Mouse (Mus musculus) CH12.LX (cell line): ENCODE measurements at regions not wholly inside any gene's neighbourhood (a gene's known extent, or its start where the extent isn't known, plus 50 kb on each side); places are given as distances from the start of the nearest gene placed in this dataset.

Experiments used
- DNase-seq: peaks from one replicate; pipeline ENCODE4 v3.0.0-alpha.2; 2013; ENCODE audit errors: extremely low read depth
- H3K27ac ChIP-seq: 2 replicates; pipeline ENCODE4 v1.5.1; 2012; ENCODE audit warnings: low read depth, mild to moderate bottlenecking, control low read depth, moderate library complexity; ENCODE audit not compliant: insufficient read depth
- H3K27me3 ChIP-seq: replicated peaks from 2 replicates; pipeline ENCODE3; 2012; ENCODE audit warnings: inconsistent platforms
- H3K36me3 ChIP-seq, 2 experiments: replicated peaks in 1 of 2; 2 replicates each; pipeline versions ENCODE3 to v1.6.1; 2012; ENCODE audit warnings: inconsistent platforms in 1 of 2, low read length in 1 of 2, mild to moderate bottlenecking in 1 of 2, mixed read lengths in 1 of 2, moderate library complexity in 1 of 2; ENCODE audit not compliant: control insufficient read depth in 1 of 2, insufficient read depth in 1 of 2
- H3K4me1 ChIP-seq, 2 experiments: 2 replicates each; pipeline ENCODE4 v1.6.1; 2012; ENCODE audit warnings: inconsistent platforms in 1 of 2, moderate library complexity in 1 of 2; ENCODE audit not compliant: insufficient read depth in 2 of 2, control insufficient read depth in 1 of 2
- H3K4me2 ChIP-seq: 2 replicates; pipeline ENCODE4 v1.6.1; 2012; ENCODE audit warnings: low read depth, mild to moderate bottlenecking, control low read depth; ENCODE audit not compliant: poor library complexity, insufficient read depth, severe bottlenecking
- H3K4me3 ChIP-seq, 3 experiments: fragments of 150-350 bp in 1 of 3; sonication (generic) in 1 of 3; replicated peaks in 1 of 3; 2 replicates each; pipeline versions ENCODE3 to v1.5.1; 2011 to 2012; ENCODE audit warnings: low read depth in 2 of 3, low read length in 2 of 3, mild to moderate bottlenecking in 2 of 3, moderate library complexity in 2 of 3, control low read depth in 1 of 3, improper control_type of control experiment in 1 of 3, inconsistent platforms in 1 of 3, mixed read lengths in 1 of 3; ENCODE audit not compliant: poor library complexity in 1 of 3
- H3K79me2 ChIP-seq: replicated peaks from 2 replicates; pipeline ENCODE4 v1.6.1; 2012; ENCODE audit warnings: mild to moderate bottlenecking, moderate library complexity; ENCODE audit not compliant: control insufficient read depth, poor library complexity, insufficient read depth, severe bottlenecking; ENCODE audit errors: extremely low read depth
- H3K9ac ChIP-seq: 2 replicates; pipeline ENCODE4 v1.6.1; 2012; ENCODE audit warnings: low read depth, mild to moderate bottlenecking, control low read depth, moderate library complexity; ENCODE audit not compliant: insufficient read depth
- H3K9me3 ChIP-seq: replicated peaks from 2 replicates; pipeline ENCODE3; 2012; ENCODE audit warnings: low read length, inconsistent platforms, mixed read lengths
- BHLHE40 ChIP-seq: IDR thresholded peaks from 2 replicates; pipeline ENCODE4 v1.6.1; 2011; ENCODE audit warnings: mild to moderate bottlenecking, low read depth, low read length, improper control_type of control experiment
- CHD1 ChIP-seq: IDR thresholded peaks from 2 replicates; pipeline ENCODE4 v1.6.1; 2012; ENCODE audit warnings: low read depth, low read length, improper control_type of control experiment, inconsistent platforms
- CHD2 ChIP-seq: IDR thresholded peaks from 2 replicates; pipeline ENCODE4 v1.6.1; 2011; ENCODE audit warnings: low read length, improper control_type of control experiment
- ELF1 ChIP-seq: IDR thresholded peaks from 2 replicates; pipeline ENCODE4 v1.6.1; 2014; ENCODE audit warnings: low read depth, mild to moderate bottlenecking, inconsistent platforms, low read length, improper control_type of control experiment
- EP300 ChIP-seq: IDR thresholded peaks from 2 replicates; pipeline ENCODE4 v1.6.1; 2011; ENCODE audit warnings: low read length, improper control_type of control experiment
- ETS1 ChIP-seq: conservative IDR thresholded peaks from 2 replicates; pipeline ENCODE4 v1.6.1; 2012; ENCODE audit warnings: low read depth, mild to moderate bottlenecking, inconsistent platforms, low read length, improper control_type of control experiment, moderate library complexity
- HCFC1 ChIP-seq: IDR thresholded peaks from 2 replicates; pipeline ENCODE4 v1.6.1; 2012; ENCODE audit warnings: low read depth, mild to moderate bottlenecking, inconsistent platforms, low read length, improper control_type of control experiment
- IRF4 ChIP-seq: IDR thresholded peaks from 2 replicates; pipeline ENCODE4 v1.6.1; 2014; ENCODE audit warnings: low read depth, mild to moderate bottlenecking, inconsistent platforms, low read length, improper control_type of control experiment
- JUN ChIP-seq: IDR thresholded peaks from 2 replicates; pipeline ENCODE4 v1.6.1; 2011; ENCODE audit warnings: low read depth, mild to moderate bottlenecking, low read length, improper control_type of control experiment, moderate library complexity; ENCODE audit not compliant: insufficient read depth
- JUND ChIP-seq: conservative IDR thresholded peaks from 2 replicates; pipeline ENCODE4 v1.6.1; 2011; ENCODE audit warnings: low read depth, low read length, improper control_type of control experiment
- MAFK ChIP-seq: IDR thresholded peaks from 2 replicates; pipeline ENCODE4 v1.6.1; 2011; ENCODE audit warnings: low read length, improper control_type of control experiment; ENCODE audit not compliant: insufficient replicate concordance
- MAX ChIP-seq: IDR thresholded peaks from 2 replicates; pipeline ENCODE4 v1.6.1; 2011; ENCODE audit warnings: low read length, improper control_type of control experiment
- MEF2A ChIP-seq: IDR thresholded peaks from 2 replicates; pipeline ENCODE4 v1.6.1; 2014; ENCODE audit warnings: low read depth, mild to moderate bottlenecking, inconsistent platforms, low read length, improper control_type of control experiment, borderline replicate concordance
- MYC ChIP-seq: IDR thresholded peaks from 2 replicates; pipeline ENCODE4 v1.6.1; 2011; ENCODE audit warnings: low read depth, mild to moderate bottlenecking, improper control_type of control experiment, low read length
- PAX5 ChIP-seq: IDR thresholded peaks from 2 replicates; pipeline ENCODE4 v1.6.1; 2012; ENCODE audit warnings: low read length, inconsistent platforms, mixed read lengths
- SIN3A ChIP-seq: IDR thresholded peaks from 2 replicates; pipeline ENCODE4 v1.6.1; 2012; ENCODE audit warnings: low read length, improper control_type of control experiment, inconsistent platforms
- SMC3 ChIP-seq: IDR thresholded peaks from 2 replicates; pipeline ENCODE4 v1.6.1; 2011; ENCODE audit warnings: low read depth, low read length, improper control_type of control experiment
- TCF12 ChIP-seq: IDR thresholded peaks from 2 replicates; pipeline ENCODE4 v1.6.1; 2014; ENCODE audit warnings: low read depth, mild to moderate bottlenecking, inconsistent platforms, low read length, improper control_type of control experiment
- ZKSCAN1 ChIP-seq: IDR thresholded peaks from 2 replicates; pipeline ENCODE4 v1.6.1; 2012; ENCODE audit warnings: low read depth, inconsistent platforms, low read length, improper control_type of control experiment, borderline replicate concordance
- ZMIZ1 ChIP-seq: IDR thresholded peaks from 2 replicates; pipeline ENCODE4 v1.6.1; 2012; ENCODE audit warnings: low read depth, mild to moderate bottlenecking, inconsistent platforms, low read length, improper control_type of control experiment
- dilution Hi-C: fragments of 300-500 bp; cut with MboI; formaldehyde crosslinking; loops from 2 replicates; pipeline ENCODE4 v1.14.3; 2020; ENCODE audit warnings: low sequenced_read_pairs; ENCODE audit not compliant: extremely low pct_unique_long_range_greater_than_20kb, extremely low pct_ligation_motif_present
- in situ Hi-C: fragments of 300-500 bp; cut with MboI; formaldehyde crosslinking; loops from 3 replicates; pipeline ENCODE4 v1.14.3; 2019; ENCODE audit warnings: low sequenced_read_pairs, low pct_ligation_motif_present, low pct_unique_long_range_greater_than_20kb, mixed read lengths

DNA sequence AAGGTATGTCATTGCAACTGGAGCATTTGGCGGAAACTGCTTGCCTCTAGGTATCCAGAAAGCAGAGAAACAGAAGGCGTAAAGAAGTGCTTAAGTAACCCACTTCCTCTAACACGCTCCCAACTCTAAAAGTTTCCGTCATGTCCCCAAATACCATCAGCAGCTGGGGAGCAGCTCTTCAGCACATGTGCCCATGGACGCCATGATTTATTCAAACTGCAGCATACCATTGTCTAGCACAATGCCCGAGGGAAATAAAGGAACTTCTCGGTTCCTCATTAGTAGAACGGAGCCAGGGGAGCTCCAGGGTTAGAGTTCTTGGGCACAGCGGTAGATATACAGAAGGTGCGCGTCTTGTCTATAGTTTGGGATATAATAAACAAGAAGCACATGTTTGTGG, 72.4 kb downstream of the Mex3b start:
- dilution Hi-C loops: no loop called here
- in situ Hi-C loops: no loop called here
- H3K9me3 ChIP-seq: peaks cover 15% of the 10 kb centered on the region
- no peak overlapping the region for H3K9ac ChIP-seq
- H3K4me1 ChIP-seq: peaks cover 0 to 18% of the 10 kb centered on the region in 2 experiments; a peak in 2 of 4 replicates
- no peaks in the 10 kb centered on the region for H3K27me3 ChIP-seq
- TF ChIP-seq MAFK (0 out of 2 replicates have a peak, but pooled peaks have one; percentile 22), SMC3 (no peak), CHD2 (no peak), MAX (0 out of 2 replicates have a peak, but pooled peaks have one; percentile 59), ETS1 (peak; percentile 37; the same call in 1 of the 2 replicates), MEF2A (no peak), CHD1 (no peak), HCFC1 (no peak), MYC (peak; percentile 79; the same call in 1 of the 2 replicates), ELF1 (no peak), IRF4 (peak; percentile 26; the same call in 1 of the 2 replicates), TCF12 (0 out of 2 replicates have a peak, but pooled peaks have one; percentile 12), SIN3A (no peak), JUN (no peak), BHLHE40 (peak; percentile 66), ZKSCAN1 (no peak), PAX5 (no peak), JUND (no peak), EP300 (peak; percentile 73)
- no peak overlapping the region for H3K4me3 ChIP-seq
- H3K36me3 ChIP-seq: no peaks in the 10 kb centered on the region
- H3K79me2 ChIP-seq: no peaks in the 10 kb centered on the region
- peak; percentile 86 for DNase-seq
- H3K4me2 ChIP-seq: no peak overlapping the region
- no peak overlapping the region for H3K27ac ChIP-seq

DNA sequence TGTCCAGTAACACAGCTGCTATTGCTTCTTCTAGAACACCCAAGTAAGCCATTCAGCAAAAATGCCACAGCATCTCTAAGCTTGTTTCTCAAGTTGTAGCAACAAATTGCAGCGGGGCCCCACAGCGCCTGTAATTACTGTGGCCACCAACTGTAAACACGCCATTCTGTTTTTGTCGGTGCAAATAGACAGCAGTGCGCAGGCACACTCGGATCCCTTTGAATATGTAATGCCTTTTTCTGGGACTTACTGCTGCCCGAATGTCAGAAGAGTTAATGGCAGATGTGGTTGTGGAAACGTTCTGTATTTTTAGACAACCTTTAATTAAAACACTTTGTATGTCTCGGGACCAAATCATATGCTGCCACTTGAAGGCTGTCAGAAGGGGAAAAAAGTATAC, 76.2 kb downstream of the Mex3b start:
- Histone ChIP-seq H3K79me2 (no peaks in the 10 kb centered on the region), H3K9me3 (peaks cover 15% of the 10 kb centered on the region), H3K4me1 (peaks cover 0 to 18% of the 10 kb centered on the region in 2 experiments; a peak in 2 of 4 replicates), H3K9ac (no peak overlapping the region), H3K4me3 (no peak overlapping the region), H3K27ac (no peak overlapping the region), H3K36me3 (no peaks in the 10 kb centered on the region), H3K4me2 (no peak overlapping the region), H3K27me3 (no peaks in the 10 kb centered on the region)
- no peak for DNase-seq
- in situ Hi-C loops (no loop called here), dilution Hi-C loops (no loop called here)
- TF ChIP-seq ZMIZ1 (no peak), CHD2 (no peak), IRF4 (no peak)
